Mouse (Mus musculus): ENCODE measurements at regions not wholly inside any gene's neighbourhood (a gene's known extent, or its start where the extent isn't known, plus 50 kb on each side); places are given as distances from the start of the nearest gene placed in this dataset. TPM values are rescaled to one million over a fixed set of nuclear protein-coding genes. Genes with fewer than 3 reads are reported as not detected.

Small RNA genes in the stretch of these regions (microRNA-seq; reads per million reads assigned to microRNA genes)
- gene Gm23177, result not detected
